Mouse (Mus musculus): ENCODE measurements around the gene Dnah11.

GRCm38 (mm10) chr12:118043130-118043647 lies 155.7 kb downstream of the Dnah11 start:
- TF ChIP-seq CTCF (IDR thresholded peaks at IDR 0.05; ENCODE audit: borderline replicate concordance, control insufficient read depth, extremely low read depth, insufficient read depth, low read length, poor library complexity), result no peak
- TF ChIP-seq POLR2A (IDR thresholded peaks at IDR 0.05; ENCODE audit: control insufficient read depth, extremely low read depth, insufficient read depth, low read length, poor library complexity), result no peak
